Mouse (Mus musculus): ENCODE results near the gene Radil.

The Radil gene

DNA sequence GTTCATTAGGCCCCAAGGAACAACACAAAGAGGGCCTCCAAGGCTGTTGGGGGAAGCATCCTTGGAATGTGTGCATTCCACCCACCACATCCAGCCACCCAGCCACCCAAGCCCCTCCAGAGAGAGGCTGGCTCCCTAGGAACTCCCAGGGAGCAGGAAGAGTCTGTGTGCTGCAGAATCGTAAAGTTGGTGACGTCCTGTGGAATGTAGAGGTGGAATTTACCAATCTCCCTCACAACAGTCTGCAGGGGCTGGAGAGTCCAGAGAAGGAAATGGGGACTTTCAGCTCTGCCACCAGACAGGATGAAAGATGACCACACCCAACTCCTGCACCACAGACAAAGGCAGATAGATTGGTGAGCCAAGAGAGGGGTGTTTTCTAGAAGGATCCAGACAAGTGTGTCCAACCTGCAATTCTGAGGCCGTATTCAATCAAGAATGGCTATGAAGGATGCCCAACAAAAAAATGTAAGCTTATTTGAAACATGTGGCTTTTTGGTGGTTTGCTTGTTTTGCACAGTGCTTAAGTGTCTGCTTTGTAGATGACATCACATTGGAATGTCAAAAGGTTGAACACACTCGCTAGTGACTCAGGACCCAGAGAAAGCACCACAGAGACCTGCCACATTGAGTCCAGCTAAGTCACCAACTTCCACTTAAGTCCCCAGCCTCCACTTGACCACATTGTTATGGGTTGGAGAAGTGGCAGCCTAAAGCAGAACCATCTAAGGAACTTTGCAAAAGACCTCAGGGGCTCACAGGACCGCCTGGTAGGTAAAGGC is 5.7 kb downstream of the Radil start:
- DNase-seq (ENCODE audit: low spot score) = no peak

DNA sequence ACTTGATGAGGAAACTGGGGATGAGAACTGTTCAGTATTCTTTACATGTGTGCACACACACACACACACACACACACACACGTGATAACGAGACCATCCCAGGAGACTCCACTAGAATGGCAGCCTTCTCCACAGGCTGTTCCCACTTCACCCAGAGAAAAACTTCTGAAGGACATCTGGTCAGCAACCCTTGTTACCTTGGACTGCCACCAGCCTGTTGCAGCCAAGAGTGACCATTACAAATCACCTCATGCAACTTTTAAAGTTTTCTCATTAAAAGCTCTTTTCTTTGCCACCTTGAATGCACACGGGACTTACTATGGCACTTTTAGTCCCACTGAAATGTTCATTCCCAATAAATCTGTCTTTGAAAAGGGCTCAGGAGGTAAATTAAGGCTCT is 13.6 kb downstream of the Radil start:
- DNase-seq (ENCODE audit: low spot score) = no peak

DNA sequence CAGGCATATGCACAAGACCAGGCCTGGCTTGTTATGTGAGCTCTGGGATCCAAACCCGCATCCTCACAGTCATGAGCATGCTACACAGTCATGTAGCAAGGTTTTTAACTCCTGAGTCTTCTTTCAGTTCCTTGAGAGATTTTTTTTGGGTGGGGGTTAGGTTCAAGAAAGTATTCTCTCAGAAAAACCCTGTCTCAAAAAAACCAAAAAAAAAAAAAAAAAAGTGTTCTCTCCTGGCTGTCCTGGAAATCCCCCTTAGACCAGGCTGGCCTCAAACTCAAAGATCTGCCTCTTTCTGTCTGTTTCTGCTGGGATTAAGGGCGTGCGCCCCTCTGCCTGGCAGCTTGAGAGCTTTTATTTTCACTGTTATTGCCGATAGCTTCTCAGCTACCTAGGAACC is 15.5 kb downstream of the Radil start:
- no peak for DNase-seq (ENCODE audit: low spot score)

DNA sequence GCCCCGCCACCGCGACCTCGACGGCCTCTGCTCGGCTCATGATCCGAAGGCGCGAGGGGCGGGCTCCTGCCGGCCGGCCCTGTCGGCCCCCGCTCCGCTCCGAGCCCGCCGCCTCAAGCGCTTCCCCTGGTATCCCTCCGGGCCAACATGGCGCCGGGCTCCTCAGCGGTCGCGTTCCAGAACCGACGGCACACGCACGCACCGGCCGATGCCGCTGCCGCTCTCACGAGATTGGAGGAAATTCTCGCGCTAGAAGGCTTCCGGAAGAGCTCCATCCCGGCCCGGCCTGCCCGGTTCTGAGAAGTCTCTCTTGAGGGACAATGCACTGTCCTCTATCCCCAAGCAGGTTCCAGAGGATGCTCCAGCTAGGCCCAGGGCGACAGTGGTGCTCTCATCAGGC is 21.0 kb downstream of the Radil start, which contains the start of gene Papolb:
Gene Papolb, minus strand, starts transcription at position 162 of the 400 bp plus-strand sequence.
- no peak for DNase-seq (ENCODE audit: low spot score)

DNA sequence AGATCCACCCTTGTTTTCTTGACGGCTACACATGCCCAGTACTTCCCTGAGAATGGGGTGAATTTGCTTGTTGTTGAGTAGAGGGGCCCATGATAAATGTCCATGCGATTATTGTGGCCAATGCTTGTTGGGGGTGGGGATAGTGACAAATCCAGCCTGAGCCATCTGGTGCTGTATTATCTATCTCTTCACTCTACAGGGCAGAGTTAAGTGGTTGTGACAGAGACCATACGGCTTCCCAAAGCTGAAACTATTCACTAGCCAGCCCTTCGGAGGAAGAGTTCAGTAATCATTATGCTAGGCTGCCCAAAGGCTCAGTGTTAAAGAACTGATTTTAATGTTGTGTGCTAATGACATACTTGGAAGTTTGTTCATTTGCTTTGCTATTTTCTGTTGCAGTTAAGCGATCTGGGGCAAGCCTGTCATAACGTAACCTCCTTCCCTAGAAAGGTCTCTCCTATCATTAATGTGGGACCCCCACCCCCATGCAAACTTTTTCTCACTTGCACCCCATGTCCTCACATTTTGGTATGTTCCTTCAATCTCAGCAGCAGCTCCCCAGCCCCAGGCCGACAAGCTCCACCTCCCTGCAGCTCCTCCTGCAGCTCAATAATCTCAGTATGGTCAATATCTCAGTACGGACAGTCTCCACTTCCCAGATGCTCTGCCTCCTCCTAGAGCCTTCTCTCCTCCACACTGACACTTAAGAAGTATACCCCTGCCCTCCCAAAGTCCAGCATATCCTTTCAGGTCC is 26.0 kb downstream of the Radil start:
- no peak for DNase-seq (ENCODE audit: low spot score)

DNA sequence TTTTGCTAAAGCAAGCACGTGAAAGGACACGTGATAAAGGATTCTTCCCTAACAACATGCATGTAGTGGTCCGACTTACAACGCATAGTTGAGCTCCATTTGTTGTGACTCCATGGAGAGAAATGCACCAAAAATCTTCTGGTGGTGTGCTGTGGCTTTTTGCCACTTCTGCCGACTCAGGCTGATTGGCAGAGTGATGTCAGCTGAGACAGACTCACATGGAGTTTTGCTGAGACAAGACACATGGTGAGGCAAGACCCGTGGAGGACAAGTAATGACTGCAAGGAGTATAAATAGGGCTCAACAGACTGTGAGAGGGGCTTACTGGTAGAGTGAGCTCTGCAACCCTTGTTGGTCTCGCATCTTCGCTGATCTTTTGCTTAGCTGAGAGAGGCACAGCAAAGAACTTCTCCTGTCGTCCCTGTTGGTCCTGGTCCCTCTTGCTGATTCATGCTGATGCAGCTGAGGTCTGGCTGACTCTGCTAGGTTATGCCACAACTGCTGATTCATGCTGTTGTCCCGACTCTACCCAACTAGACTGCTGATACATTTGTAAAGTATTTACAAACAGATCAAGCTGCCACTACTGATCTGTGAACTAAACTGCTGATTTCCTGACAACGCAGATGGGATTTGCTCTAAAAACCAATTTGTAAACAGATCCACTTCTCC is 29.6 kb downstream of the Radil start:
- DNase-seq (ENCODE audit: low spot score) = no peak

DNA sequence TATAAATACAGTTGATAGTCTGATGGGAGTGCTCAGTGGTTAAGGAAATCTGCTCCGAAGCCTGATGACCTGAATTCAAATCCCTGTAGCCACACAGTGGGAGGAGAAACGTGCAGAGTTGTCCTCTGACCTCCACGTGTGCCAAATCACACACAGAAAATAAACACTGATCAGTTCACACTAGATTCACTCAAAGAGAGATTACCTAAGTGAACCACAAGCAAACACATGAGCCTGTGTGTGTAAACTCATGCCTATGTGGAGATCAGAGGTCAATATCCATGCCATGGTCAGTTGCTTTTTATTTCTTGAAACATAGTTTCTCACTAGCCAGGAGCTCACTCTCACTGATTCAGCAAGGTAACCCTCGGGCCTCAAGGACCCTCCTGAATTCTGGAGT is 30.5 kb downstream of the Radil start:
- no peak for DNase-seq (ENCODE audit: low spot score)

DNA sequence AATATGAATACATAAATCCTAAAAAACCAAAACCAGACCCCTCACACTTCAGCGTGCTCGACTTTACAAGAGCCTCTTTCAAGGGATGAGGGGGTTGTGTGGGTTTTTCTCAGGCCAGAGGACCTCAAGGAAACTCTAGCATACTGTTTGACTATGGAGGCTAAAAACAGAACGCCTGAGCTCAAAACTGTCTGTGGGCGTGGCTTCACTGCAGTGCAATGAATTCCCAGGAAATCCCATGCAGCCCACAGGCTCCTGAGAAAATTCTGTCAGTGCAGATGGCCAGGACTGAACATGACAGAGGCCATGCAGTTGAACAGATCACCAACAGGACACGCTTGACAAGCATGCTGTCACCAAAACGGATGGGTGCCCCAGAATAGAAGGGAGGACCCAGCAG is 31.9 kb downstream of the Radil start:
- no peak for DNase-seq (ENCODE audit: low spot score)

DNA sequence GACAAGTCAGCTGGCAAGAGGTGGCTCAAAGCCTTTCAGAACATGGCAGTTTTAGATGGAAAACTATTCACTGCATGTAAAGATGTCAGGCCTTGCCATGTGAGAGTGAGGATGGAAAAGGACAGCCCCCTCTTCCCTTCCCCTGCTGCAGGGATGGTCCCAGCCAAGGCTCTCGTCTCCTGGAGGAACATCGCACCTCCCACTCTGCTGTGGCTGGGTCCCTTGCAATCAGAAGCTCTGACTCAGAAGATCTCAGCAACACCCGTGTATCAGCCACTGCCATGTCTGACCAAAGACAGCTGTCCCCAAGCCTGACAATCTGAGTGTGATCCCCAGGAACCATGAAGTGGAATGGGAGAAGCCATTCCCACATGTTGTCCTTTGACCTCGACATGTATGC is 38.8 kb downstream of the Radil start:
- DNase-seq (ENCODE audit: low spot score) = no peak

DNA sequence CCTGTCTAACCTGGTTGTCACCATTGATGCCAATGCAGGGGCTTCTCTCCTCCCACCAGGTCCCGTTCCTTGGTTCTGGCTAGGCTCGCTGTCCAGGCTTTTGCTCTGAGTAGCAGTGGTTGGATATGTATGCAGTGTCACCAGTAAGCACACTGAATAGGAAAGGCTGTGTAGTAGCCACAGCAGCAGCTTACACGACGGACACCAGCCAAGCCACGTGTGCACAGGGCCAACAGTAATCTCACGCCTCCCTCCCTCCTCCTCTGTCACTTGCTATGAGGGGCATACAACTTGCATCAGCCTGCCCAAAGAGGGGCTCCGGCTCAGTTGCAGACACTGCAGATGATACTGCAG is 40.9 kb downstream of the Radil start:
- DNase-seq (ENCODE audit: low spot score) = no peak

DNA sequence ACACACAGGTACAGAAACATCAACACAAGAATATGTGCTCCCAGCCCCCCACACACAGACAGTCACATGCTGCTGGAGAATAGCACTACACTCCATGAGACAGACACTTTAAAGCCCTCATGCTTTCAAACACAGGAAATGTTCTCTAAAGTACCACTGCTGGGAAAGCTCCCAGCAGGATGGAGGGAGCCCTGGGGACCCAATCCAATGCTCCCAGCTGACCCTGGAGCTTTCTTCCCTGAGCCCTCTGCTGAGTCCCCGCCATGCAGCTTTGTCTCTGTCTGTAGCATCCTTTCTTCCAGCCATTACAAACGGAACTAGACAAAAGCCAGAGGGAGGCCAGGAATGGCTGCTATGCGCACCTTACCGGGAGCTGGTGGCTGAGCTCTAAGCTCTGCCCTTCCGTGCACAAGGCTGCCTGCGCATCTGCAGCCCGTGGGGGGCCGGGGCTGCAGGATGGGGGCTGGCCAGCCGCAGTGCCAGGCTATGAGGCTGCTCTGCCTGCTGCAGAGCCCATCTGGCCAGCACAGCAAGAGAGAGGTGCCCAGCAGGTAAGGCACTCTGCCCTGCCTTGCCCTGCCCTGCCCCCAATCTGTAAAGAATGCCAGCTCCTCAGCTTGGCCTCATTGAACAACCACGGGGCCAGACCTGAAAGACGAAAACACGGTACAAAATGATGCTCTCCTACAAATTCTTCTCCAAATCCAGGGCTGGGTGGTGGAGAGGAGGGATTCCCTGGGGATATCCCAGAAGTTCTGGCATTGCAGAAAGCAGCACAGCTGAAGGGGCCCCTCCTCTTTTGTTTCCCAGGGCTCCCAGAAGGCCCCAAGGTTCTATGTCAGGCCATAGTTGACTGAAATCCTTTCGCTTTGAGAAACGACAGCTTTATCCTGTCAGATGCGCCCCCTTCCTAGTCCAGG is 41.5 kb downstream of the Radil start:
- DNase-seq (ENCODE audit: low spot score) = no peak

DNA sequence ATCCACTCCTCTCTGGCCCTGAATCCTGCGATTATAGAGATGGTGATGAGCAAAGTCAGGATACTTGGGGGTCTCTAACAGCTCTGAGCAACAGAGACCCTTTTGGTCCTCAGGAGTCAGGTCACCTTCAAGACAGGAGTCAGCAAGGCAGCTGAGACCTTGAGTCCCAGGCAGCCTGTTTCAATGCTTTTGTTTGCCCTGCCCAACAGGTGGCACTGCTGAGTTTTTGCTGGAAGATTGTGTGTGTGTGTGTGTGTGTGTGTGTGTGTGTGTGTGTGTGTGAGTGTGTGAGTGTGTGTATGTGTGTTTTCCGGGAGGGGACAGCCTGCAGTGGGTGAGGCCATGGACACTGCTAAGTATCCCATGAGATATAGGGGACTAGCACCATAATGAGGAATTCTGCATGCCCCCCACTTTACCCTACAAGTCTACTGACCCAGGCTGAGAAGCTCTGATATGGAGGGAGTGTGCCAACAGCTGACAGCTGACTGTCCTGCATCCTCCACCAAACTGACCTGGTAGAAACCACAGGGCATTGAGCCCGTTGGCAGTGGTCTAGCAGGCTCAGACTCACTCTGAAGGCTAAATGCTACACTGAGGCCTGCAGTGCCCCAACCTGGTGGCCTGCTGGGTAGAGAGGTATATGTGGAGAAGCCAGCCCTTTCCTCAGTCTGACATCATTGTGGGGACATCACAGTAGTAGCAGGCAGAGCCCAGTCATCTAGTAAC is 45.0 kb downstream of the Radil start:
- no peak for DNase-seq (ENCODE audit: low spot score)

DNA sequence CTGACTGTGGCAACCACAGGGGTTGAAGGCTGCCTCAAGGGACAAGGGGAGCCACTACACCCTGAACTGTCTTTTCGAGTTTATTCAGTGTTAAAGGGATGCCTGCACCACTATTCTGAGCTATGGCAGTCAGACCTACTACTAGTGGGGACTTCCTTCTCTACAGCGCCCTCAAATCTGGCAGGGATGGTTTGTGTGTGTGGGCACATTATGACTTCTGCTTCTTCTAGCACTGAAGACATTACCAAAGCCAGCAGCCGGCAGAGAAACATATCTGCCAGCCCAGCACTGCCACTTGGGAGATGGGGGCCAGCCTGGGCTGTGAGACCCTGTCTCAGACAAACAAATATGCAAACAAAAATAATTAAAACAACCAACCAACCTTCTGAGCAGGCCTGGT is 46.7 kb downstream of the Radil start:
- no peak for DNase-seq (ENCODE audit: low spot score)

DNA sequence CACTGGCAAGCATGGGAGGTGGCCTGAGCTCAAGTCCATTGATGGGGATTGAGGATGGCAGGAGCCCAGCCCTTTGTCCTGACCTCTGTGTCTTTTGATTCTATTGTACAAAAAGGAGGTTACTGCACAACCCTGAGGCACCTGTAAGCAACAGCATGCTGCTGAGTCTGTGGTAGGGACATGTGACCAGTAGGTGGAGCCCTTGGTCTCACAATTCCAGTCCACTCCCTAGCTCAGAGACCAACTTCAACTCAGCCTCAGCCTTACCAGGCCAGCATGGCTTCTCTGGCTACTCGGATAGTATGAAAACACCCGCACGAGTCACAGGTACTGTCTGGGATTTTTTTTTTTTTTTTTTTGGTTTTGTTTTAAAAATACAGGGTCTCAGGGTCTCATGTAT is 48.5 kb downstream of the Radil start:
- no peak for DNase-seq (ENCODE audit: low spot score)

DNA sequence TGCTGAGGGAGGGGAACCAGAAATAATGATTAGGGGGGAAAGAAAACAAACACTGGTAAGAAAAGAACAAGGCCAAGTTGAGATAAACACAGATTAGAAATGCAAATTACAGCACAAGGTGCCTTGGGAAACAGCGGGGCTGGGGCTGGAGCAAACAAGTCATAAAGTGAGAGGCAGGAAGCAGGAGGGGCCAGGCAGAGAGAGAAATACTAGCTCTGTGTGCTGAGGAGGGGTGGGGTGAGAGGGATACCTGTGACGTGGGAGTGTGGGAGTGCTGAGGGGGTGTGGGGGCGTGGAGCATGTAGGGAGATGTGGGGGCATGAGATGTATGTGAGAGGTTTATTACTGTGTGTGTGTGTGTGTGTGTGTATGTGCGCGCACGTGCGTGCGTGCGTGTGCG is 50.0 kb downstream of the Radil start:
- DNase-seq (ENCODE audit: low spot score) = no peak

DNA sequence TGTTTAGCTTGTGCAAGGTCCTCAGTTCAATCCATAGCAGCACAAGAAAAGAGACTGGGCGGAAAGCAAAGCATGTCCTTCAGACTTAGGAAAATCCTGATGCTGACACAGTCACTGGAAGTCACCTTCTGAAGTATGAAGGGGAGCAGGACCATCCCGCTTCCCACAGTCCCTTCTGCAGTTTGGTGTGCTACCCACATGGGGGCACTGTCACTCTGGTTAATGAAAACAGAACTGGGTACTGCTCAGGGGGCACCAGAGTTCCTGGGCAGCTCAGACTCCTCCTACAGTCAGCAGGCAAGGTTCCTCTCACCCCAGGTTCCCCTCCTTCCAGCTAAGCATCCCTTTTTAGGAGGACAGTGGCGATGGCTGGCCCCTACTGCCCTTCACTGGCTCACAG is 51.9 kb downstream of the Radil start:
- DNase-seq (ENCODE audit: low spot score) = no peak

DNA sequence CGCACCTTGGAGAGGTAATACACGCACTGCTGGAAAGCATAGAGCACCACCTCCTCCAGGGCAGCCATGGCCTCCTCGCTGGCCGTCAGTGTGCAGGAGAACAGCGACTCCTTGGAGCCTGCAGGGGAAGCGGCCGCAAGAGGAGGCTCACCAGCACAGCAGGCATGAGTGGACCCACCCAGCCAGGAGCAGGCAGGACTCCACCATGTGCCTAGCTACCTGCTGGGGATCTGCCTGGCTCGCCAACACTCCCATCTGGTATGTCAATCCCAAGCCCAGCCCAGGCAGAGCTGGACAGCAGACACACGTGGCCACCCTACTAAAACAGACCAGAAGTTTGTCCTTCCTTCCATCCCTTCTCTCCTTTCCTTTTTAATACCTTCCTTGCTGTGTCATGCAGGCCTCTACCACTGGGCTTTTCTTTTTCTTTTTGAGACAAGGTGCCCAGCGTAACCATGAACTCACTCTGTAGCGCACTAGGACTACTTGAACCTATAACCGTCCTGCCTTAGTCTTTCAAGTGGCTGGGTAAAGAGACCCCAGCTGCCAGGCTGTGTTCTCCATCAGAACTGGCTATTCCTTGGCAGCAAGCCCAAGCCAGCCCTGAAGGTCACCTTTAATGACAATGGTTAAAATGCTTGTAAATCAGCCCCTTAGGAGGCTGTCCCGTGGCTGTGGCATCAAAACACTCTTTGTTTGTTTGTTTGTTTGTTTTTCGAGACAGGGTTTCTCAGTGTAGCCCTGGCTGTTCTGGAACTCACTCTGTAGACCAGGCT is 55.4 kb downstream of the Radil start:
- no peak for DNase-seq (ENCODE audit: low spot score)

DNA sequence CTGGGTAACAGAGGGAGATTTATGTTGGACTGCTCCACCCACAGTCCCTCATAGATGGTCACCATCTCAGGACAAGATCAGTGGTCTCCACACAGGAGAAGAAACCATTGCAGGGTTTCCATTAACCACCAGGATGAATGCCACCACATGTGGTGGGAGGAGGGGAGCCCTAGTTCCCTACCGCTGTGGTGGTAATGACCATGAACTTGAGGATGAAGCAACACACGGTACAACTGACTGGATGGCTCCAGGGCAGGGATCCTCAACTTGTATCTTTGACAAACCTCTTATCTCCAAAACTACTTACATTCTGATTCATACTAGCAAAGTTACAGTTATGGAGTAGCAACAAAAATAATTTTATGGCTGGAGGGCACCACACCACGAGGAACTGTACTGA is 57.6 kb downstream of the Radil start:
- DNase-seq (ENCODE audit: low spot score) = no peak

DNA sequence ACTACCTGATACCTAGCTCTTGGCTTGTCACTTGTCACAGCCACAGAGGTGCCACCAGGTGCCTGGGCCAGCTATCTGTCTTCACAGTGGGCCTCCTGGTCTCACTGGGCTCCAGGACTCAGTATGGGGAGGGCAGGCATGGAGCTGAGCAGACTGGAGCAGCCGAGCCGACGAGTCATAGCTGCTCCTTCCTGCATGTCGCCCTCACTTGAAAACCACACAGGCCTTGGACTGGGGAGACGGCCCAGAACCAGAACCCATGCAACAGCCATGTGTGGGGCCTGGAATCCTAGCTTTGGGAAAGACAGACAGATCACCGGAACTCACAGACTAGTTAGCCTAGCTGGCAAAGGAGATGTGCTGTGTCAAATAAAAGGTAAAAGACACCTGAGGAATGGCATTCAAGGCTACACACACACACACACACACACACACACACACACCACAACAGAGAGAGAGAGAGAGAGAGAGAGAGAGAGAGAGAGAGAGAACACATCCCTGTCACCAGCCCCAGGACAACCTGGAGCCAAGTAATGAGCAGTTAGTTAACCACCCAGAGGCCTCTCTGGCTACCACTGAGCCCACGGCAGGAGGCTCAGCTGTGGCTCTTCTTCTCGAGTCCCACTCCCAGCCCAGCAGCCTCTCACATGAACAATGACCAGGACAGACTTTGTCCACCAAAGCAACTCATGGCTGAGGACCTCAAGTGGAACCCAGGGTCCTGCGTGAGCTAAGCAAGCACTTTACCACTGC is 60.8 kb downstream of the Radil start:
- DNase-seq (ENCODE audit: low spot score) = no peak

DNA sequence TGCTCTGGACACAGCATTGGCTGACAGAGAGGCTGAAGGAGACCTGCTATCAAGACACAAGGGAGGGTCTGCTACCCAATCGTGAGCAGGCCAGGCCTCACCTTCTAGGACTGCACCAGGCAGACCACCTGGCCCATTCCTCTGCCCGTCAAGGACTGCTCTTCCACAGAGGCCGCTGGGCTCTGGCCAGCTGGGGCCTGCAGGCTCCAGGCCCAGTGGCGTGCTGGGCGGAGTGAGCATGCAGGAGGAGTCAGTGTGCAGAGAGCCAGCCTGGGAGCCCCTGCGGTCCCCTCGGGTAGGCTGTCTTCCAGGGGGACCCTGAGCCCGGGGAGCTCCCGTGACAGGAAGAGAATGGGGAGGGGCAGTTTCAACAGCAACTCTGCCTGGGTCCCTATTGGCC is 64.2 kb downstream of the Radil start:
- no peak for DNase-seq (ENCODE audit: low spot score)
